Mouse (Mus musculus) liver, embryonic 16.5 days (tissue): ENCODE measurements around the gene Gm1979. TPM values are rescaled to one million over a fixed set of nuclear protein-coding genes. Genes with fewer than 3 reads are reported as not detected.
"Not testable (repeated sequence)": the region's sequence is repeated elsewhere in the genome, so short reads cannot be mapped to it uniquely, and the experiment has no call there.

ENCODE experiments used
- ATAC-seq: fragments of 200-750 bp; cut with Nextera tagmentation; 2 replicates; pipeline ENCODE4 v1.8.0; 2017; ENCODE audit warnings: low read depth, mild to moderate bottlenecking, moderate number of reproducible peaks, moderate library complexity
- H3K27ac ChIP-seq: fragments of 300-500 bp; sonication (generic); 2 replicates; pipeline ENCODE4 v1.5.1; 2014; ENCODE audit warnings: mild to moderate bottlenecking, low read length
- H3K27me3 ChIP-seq: fragments of 300-500 bp; sonication (generic); 2 replicates; pipeline ENCODE4 v1.6.1; 2014; ENCODE audit warnings: low read depth, low read length, mixed read lengths; ENCODE audit not compliant: control insufficient read depth, insufficient read depth
- H3K36me3 ChIP-seq: fragments of 300-500 bp; sonication (generic); 2 replicates; pipeline ENCODE4 v1.6.1; 2014; ENCODE audit warnings: mild to moderate bottlenecking; ENCODE audit not compliant: control insufficient read depth, insufficient read depth
- H3K4me1 ChIP-seq: fragments of 300-500 bp; sonication (generic); 2 replicates; pipeline ENCODE4 v1.6.1; 2014; ENCODE audit warnings: low read depth, low read length, mixed read lengths; ENCODE audit not compliant: control insufficient read depth
- H3K4me2 ChIP-seq: fragments of 300-500 bp; sonication (generic); 2 replicates; pipeline ENCODE4 v1.6.1; 2014; ENCODE audit warnings: low read depth, low read length, mixed read lengths
- H3K4me3 ChIP-seq: fragments of 300-500 bp; sonication (generic); 2 replicates; pipeline ENCODE4 v1.5.1; 2014; ENCODE audit warnings: low read depth, mild to moderate bottlenecking, low read length
- H3K9ac ChIP-seq: fragments of 300-500 bp; sonication (generic); 2 replicates; pipeline ENCODE4 v1.6.1; 2014; ENCODE audit warnings: low read depth, low read length
- H3K9me3 ChIP-seq: fragments of 300-500 bp; sonication (generic); replicated peaks from 2 replicates; pipeline ENCODE4 v1.6.1; 2016; ENCODE audit warnings: low read length; ENCODE audit not compliant: control insufficient read depth
- WGBS: fragments of 180-500 bp; shearing (Covaris S2); extraction: QIAGEN DNeasy Blood & Tissue Kit; methylation state at CpG from one replicate; pipeline ENCODE4 v1.1.7; 2014; ENCODE audit not compliant: insufficient replicate concordance; 5-methylcytosine and 5-hydroxymethylcytosine counted together
- polyA plus RNA-seq: library from polyadenylated mRNA; unstranded; fragments of >200 nt; fragmentation: Nextera tagmentation; extraction: Ambion mirVana; gene quantifications from 2 replicates; pipeline ENCODE4 v1.2.1, GENCODE M21; 2015

Gene Gm1979
- polyA plus RNA-seq, 1 experiment from 2014 or later: not detected

- not testable (repeated sequence) for H3K9me3 ChIP-seq, H3K4me3 ChIP-seq, H3K27ac ChIP-seq, H3K4me2 ChIP-seq, H3K27me3 ChIP-seq, ATAC-seq, H3K4me1 ChIP-seq, H3K9ac ChIP-seq, H3K36me3 ChIP-seq
- 30% methylated on average over 2 of the region's 2 CpGs for WGBS
These were observed 50.3 kb downstream of the Gm1979 start, which contains the start of gene Gm21671 for GRCm38 (mm10) chr5:25954317-25954716. Gene Gm21671 (minus strand): TSS chr5:25954417.

Other genes starting within 250 kb of the Gm1979 start
- gene Actr3b, start 244.8 kb downstream of the Gm1979 start, polyA plus RNA-seq: 0.26 and 0.66 TPM in 2 replicates
- not detected in 2 replicates for gene Gm21663, start 62.4 kb downstream of the Gm1979 start, polyA plus RNA-seq
- gene Gm21671, start 50.4 kb downstream of the Gm1979 start, polyA plus RNA-seq: not detected in 2 replicates
- not detected in 2 replicates for gene Gm21680, start 32.1 kb downstream of the Gm1979 start, polyA plus RNA-seq
- not detected in 2 replicates for gene Gm21698, start 16.1 kb downstream of the Gm1979 start, polyA plus RNA-seq
- gene Gm5862, start 18.1 kb upstream of the Gm1979 start, polyA plus RNA-seq: not detected in 2 replicates
- not detected in 2 replicates for gene Speer4a, start 34.8 kb upstream of the Gm1979 start, polyA plus RNA-seq
- not detected in 2 replicates for gene Gm7347, start 53.8 kb upstream of the Gm1979 start, polyA plus RNA-seq
- not detected in 2 replicates for gene Gm10471, start 84.5 kb upstream of the Gm1979 start, polyA plus RNA-seq
- gene 5031410I06Rik, start 100.6 kb upstream of the Gm1979 start, polyA plus RNA-seq: not detected in 2 replicates
- gene Gm10220, start 116.6 kb upstream of the Gm1979 start, polyA plus RNA-seq: not detected in 2 replicates